Mouse (Mus musculus): ENCODE measurements around the gene Slc20a1.

Gene Slc20a1

DNA sequence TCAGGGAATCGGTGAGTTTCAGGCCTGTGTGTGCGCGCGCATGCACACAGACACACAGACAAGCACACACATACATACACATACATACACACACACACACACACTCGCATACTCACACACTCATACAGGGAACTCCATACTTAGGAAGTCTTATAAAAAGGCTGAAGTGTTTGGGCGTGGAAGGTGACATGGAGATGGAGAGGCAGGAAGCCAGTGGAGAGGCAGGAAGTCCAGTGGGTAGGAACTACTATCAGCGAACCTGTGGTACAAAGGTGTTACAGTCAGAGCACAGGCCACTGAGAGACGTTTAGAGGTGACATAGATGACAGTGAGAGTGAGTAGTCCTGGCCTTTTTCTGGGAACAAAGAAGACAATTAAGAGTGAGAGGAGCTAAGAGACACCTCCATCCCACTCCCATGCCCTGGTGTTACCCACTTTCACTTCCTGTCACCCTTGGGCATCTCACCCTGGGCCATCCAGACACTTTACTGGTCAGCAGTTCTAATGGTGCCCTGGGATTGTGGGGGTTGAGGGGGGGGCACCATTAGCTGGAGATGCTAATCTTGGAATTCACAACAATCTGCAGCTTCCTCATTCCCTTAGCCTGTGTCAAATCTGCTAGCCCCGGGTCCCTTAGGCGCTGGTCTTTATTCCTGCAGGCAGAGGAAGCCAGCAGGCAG is 12.8 kb upstream of the Slc20a1 start:
- no peak for DNase-seq (ENCODE audit: extremely low read depth, insufficient read length, low spot score)

- peak; percentile 38 for DNase-seq (ENCODE audit: extremely low read depth, insufficient read length, low spot score)
Measured at GRCm38 (mm10) chr2:129186291-129186919, 12.2 kb upstream of the Slc20a1 start.

DNA sequence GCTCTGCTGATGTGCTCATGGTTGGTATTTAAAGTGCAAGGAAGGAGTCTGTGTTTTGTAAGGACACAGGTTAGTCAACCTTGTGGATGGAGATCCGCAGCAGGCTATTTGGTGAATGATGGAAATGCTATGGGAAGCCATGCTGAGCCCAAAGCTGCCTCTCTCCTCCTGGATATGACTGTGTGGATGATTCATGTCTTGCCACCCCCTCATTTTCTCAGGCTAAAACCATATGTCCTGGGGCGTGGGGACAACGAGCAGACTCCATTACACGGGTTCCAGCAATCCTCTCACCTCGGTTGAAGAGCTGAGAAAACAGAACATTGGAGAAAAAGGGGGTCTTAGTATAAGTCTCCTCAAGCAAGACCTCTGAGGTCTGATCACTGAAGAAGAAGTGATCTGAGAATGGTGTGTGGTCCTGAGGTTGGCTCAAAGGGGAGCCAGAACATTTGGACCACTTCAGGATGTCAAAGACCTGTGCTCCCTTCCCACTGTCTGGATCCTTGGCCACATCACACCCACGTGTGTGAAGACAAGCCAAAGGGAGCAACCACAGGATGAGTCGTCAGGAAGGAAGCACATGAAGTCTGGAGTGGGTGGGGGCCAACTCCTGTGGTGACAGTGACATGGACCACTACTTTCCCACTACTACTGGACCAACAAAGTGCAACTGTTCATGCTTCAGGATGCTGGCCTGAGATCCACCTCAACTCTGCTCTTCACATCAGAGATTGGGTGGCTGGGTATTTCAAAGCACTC is 6.0 kb upstream of the Slc20a1 start:
- DNase-seq (ENCODE audit: extremely low read depth, insufficient read length, low spot score), result no peak

GRCm38 (mm10) chr2:129196317-129196716 is 2.2 kb upstream of the Slc20a1 start:
- no peak for DNase-seq (ENCODE audit: extremely low read depth, insufficient read length, low spot score)

DNA sequence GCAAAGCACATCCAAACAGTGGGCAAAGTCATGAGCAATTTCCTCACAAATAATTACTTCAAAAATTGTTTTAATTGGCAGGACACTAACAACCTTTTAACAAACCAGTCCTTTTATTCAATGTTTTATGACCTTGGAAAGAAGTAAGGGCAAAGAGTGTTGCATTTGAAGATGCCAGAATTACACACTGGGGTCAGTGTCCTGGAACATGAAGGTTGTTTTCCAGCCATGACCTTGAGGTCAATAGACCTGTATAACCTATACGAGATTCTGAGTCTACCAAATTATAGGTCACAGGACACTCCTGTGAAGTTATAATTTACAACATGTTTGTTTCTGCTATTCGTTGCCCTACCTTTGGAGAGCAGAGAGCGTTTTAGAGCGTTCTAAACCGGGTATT is 1.4 kb upstream of the Slc20a1 start:
- no peak for DNase-seq (ENCODE audit: extremely low read depth, insufficient read length, low spot score)

DNA sequence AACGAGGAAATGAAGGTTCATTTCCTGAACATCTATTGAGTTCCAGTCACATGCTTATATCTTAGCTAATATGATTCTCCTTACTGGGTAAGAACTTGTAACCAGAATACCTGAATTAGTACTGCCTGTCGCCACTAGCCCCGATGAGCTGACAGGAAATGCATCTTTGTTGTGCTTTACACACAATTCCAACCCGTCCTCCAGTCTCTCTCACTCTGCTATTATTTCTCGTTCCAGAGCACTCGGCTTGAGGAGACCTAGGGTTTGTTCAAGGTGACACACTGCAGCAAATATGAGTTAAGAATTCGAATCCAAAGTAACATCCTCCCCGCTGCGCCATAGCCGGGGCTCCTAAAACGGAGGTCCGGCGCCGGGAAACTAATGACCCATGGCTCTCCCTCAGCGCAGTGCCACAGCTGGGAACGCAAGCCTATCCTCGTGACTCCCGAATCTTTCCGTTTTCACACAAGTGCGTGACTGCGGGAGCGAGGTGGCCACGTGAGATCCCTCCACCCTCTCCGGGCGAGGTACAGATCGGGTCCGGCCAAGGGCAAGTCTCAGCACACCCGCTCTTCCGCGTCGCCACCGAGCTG is 625 bp upstream of the Slc20a1 start:
- DNase-seq (ENCODE audit: extremely low read depth, insufficient read length, low spot score), result no peak

DNA sequence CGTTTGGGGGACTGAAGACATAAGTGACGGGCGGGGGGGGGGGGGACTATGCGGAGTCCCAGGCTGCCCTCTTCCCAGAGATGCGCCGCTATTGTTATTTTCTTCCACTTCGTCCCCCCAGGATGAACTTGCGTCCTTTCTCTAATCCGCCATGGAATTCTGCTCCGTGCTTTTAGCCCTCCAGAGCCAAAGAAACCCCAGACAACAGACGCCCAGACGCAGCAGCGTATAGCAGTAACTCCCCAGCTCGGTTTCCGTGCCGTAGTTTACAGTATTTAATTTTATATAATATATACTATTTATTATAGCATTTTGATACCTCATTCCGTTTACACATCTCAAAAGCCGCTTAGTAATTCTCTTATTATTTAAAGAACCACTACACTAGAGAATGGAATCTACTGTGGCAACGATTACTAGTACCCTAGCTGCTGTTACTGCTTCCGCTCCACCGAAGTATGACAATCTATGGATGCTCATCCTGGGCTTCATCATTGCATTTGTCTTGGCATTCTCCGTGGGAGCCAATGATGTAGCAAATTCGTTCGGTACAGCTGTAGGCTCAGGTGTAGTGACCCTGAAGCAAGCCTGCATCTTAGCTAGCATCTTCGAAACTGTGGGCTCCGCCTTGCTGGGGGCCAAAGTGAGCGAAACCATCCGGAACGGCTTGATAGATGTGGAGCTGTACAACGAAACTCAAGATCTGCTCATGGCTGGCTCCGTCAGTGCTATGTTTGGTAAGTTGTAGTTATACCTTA is 943 bp downstream of the Slc20a1 start:
- DNase-seq (ENCODE audit: extremely low read depth, insufficient read length, low spot score), result no peak

DNA sequence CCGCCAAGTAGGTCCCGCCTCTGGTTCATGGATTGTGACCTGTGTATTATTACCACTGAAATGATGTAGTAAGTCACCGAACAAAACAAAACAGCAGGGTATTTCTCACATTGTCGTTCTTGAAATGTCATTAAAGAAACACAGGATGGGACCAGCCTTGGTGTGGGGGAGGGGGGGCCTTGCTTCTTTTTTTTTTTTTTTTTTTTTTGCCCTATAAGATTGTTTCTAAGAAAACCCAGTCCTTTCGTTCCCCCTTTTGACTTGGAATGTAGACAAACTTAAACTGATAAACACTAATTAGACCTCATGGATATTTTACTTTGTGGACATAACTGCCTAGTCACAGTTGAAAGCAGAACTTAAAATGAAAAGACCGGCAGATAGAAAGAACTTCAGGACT is 6.4 kb downstream of the Slc20a1 start:
- DNase-seq (ENCODE audit: extremely low read depth, insufficient read length, low spot score), result no peak

DNA sequence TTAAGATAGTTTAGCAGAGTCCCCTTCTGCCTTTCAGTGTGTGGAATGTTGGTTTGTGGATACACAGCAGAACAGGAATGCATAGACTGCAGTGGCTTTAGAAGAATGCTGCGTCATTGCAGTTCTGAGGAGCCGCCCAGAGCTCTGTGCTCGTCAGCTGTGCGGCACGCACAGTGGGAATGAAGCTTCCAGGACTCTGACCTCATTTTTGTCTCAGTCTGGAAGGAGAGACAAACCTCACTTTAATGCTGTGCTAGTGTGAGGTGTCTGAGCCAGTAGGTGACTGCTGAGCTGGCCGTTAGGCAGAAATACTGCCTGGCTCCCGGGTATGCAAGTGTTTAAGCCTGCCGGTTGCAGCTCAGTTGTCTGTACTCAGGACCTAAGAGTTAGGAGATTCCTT is 8.3 kb downstream of the Slc20a1 start:
- DNase-seq (ENCODE audit: extremely low read depth, insufficient read length, low spot score), result no peak

- no peak for DNase-seq (ENCODE audit: extremely low read depth, insufficient read length, low spot score)
Measured at GRCm38 (mm10) chr2:129208181-129208746, 9.7 kb downstream of the Slc20a1 start.

- no peak for DNase-seq (ENCODE audit: extremely low read depth, insufficient read length, low spot score)
Measured at GRCm38 (mm10) chr2:129210089-129210749, 11.7 kb downstream of the Slc20a1 start.

DNA sequence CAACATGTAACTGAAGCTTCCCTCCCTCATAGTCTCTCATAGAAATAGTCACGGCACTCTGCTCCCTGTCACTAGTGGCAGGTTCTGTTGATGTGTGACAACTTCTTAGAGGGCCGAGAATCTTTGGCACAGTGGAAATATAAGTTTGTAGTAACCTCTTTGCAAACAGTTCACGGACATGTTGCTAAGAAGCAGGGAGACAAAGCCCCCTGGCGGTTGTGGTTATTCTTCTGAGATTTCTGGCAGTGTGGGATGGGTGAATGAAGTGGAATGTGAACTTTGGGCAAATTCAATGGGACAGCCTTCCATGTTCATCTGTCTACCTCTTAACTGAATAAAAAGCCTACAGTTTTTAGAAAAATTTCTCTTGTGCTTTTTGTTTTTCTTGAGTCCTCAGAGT is 12.7 kb downstream of the Slc20a1 start:
- DNase-seq (ENCODE audit: extremely low read depth, insufficient read length, low spot score), result no peak

GRCm38 (mm10) chr2:129211957-129212356 is 13.4 kb downstream of the Slc20a1 start:
- no peak for DNase-seq (ENCODE audit: extremely low read depth, insufficient read length, low spot score)

GRCm38 (mm10) chr2:129212566-129212965 is 14.0 kb downstream of the Slc20a1 start:
- DNase-seq (ENCODE audit: extremely low read depth, insufficient read length, low spot score), result peak; percentile 29

DNA sequence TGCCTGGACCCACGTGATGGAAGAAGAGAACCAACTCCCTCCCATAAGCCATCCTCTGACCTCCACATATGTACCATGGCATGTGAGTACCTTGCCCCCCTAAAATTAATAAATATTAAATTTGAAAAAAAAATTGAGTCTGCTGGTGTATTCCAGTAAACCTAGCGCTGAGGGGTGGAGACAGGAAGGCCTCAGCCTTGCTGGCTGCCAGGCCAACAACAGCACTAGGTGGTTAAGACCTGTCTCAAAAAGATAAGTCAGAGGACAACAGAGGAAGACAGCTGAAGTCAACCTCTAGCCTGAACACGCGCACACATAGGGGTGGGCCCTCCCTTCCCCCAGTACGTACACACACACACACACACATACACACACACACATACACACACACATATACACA is 16.2 kb downstream of the Slc20a1 start:
- no peak for DNase-seq (ENCODE audit: extremely low read depth, insufficient read length, low spot score)

DNA sequence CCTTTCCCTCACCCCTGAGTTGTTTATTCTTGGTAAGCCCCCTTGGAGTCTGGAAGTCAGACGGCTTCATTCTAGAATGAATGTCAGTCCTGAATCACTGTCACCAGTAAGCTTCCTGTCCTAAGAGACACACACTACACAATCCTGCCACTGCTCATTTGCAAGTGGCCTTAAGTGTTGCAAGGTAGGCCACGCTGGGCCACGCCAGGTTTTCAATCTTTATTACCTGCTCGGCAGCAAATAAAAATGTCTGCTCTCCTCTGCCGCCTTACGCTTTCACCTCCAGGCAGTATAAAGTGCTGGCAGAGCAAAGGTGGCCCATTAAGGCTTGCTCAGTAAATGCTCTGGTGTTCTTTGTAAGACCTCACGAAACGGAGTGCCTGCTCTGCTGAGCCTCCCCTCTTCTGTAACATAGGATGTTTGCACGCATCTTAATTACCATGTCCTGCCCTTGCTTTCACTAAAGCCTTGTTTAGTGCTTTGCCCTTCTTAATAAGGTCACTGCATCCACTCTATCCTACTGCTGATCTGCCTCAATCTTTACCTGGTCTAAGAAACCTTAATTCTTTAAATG is 19.1 kb downstream of the Slc20a1 start:
- no peak for DNase-seq (ENCODE audit: extremely low read depth, insufficient read length, low spot score)

- DNase-seq (ENCODE audit: extremely low read depth, insufficient read length, low spot score), result no peak
Measured at GRCm38 (mm10) chr2:129218537-129219105, 20.1 kb downstream of the Slc20a1 start.

GRCm38 (mm10) chr2:129221097-129221632 is 22.6 kb downstream of the Slc20a1 start:
- no peak for DNase-seq (ENCODE audit: extremely low read depth, insufficient read length, low spot score)

DNA sequence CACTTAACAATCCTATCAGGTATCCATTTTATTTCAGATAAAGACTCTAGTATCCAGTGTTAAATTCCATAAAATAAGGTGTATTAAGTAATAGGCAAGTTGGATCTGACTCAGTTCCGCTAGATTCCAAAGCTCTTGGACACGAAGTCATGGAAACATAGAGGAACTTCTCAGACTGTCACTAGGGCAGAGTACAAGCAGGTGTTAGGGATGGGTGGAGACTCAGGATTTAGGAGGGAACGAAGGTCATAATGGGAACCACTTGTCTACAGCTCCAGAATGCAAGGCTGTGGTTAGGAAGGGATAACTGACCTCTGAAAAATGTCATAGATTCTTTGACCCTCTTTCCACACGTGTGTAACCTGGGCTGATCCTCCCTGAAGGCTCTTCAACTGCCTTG is 25.6 kb downstream of the Slc20a1 start:
- DNase-seq (ENCODE audit: extremely low read depth, insufficient read length, low spot score), result no peak
